Mouse (Mus musculus) retina, embryonic 14.5 days (tissue): ENCODE measurements around the gene Lnp1.
"Not testable (repeated sequence)": the region's sequence is repeated elsewhere in the genome, so short reads cannot be mapped to it uniquely, and the experiment has no call there.

ENCODE experiments used
- DNase-seq: peaks from one replicate; pipeline ENCODE4 v3.0.0-alpha.2; 2015; ENCODE audit warnings: low spot score

Lnp1 gene

DNA sequence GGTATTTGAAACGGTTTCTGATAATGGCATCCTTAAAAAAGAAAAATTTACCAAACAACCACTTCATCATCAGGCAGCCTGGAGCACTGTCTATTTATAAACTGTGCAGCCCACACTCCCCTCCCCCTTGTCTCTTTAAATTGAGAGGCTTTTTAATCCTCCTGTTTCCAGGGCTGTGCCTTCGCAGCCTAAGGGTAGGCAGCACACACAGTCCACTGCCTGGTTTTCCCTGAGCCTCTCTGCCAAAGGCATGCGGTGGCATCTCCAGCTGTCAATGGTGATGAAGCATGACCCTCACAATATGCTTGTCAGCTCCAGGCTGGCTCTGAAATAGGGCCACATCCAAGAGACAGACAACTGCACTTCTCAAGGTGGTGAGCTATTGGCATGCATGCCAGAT lies at the start of gene Lnp1:
Gene Lnp1, minus strand, starts transcription at position 39 of the 400 bp plus-strand sequence.
- DNase-seq = peak; percentile 26

DNA sequence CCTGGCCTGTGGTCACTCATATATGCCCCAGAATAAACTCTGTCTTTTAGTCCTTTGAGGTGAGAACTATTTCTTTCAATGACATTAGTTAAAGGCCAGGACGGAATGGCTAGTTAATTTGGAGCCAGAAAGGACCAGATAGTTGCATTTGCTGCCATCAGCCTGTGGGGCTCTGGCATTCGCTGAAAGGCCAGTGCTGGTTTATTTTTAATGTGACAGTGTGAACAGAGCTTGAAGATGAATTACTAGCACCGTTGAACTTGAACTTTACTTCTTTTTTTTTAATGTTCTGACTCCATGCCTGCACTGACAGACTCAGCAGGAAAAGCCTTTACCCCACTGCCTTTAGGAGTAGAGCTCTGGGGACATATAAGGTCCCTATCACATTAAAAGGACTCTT lies 46.8 kb upstream of the Lnp1 start:
- no peak for DNase-seq

- not testable (repeated sequence) for DNase-seq
Measured at GRCm38 (mm10) chr16:56958311-56958710, 30.4 kb upstream of the Lnp1 start.

DNA sequence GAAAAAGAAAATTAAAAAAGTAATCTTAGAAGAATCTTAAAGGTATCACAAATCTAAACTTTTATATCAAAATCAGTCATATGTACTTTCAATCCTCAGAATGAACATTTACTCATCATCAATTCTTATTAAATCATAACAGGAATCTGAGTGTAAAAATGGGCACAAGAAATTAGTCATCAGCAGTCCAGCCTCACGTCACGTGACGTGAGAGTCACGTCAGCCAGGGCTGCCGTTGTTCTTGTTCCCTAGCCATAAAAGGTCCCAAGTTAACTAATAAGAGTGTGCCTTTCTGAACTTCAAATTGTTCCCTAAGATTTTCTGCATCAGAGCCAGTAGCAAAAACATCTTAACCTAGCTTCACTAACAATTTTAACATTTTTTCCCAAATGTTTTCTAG lies 21.2 kb upstream of the Lnp1 start:
- no peak for DNase-seq

DNA sequence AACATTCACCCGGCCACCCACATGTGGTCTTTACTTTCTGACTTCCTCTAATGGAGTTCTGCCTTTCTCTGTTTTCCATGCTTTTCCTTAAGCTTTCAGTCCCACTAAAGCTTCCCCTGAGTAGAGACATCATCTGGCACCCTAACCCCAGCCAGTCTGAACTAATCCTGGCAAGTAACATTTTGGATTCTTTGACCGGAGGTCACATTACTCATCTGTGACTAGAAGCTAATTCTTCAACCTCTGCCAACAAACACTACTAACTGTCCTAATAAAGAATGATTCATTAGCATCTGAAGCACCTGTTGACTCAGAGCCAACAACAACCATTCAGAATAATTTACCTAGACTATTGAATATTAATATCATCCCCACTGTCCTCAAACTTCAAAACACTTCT lies 14.5 kb upstream of the Lnp1 start:
- no peak for DNase-seq

- peak; percentile 84 for DNase-seq
Measured at GRCm38 (mm10) chr16:56920102-56920657, 7.7 kb downstream of the Lnp1 start.

GRCm38 (mm10) chr16:56917230-56917629 lies 10.6 kb downstream of the Lnp1 start:
- DNase-seq = no peak

DNA sequence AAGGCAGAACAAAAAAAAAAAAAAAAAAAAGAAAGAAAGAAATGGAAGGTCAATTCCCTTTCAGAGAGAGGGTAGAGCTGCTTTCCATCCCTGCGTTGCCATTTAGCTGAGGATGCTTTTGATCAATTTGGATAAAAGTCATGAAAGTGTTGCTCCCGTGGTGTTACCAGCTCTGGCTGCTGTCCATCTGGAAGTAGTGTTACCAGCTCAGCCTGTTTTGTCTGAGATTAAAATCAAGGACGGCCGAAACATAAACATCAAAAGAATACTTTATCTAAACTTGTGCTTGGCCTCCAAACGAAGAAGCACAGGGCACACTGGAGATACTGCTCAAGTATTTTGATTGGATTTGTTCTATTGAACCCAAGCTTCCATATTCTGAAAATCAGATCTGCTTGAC lies 18.9 kb downstream of the Lnp1 start:
- no peak for DNase-seq

DNA sequence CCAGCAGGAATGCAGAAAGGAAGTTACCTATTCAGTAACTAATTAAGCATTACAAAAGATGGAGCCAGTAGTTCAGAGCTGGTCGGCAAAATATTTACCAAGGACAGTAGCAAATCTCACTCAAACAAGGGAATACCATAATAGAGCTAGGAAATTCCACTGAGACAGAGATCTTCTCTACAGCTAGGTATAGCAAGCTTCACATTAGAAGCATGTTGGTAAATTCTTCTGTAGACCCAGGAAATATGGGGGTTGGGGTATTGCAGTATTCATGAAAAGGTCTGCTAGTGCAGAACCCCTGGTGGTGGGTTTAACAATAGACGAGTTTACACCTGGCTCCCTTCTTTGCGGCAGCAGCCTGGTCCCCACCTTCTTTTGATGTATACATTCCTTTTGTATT lies 25.7 kb downstream of the Lnp1 start:
- not testable (repeated sequence) for DNase-seq

DNA sequence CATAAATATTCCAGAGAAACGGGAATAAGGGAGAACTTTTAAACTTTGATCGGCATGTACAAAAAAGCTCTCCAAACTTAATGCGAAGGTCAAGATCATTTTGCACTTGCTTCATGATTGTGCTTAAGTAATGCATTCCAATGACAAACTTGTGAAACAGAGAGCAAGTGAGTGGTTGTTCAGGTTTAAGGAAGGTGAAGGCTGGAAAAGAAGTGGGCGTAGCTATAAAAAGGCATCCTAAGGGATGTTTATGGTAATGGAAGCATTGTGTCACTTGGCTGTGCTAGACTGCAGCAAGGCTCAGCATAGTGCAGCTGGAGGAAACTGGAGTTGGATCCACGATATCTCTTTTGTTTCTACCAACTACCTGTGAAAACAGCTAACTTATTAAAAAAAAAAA lies 36.3 kb downstream of the Lnp1 start:
- no peak for DNase-seq

GRCm38 (mm10) chr16:56886616-56887116 lies 41.2 kb downstream of the Lnp1 start:
- peak; percentile 10 for DNase-seq

- peak; percentile 85 for DNase-seq
Measured at GRCm38 (mm10) chr16:56885824-56886615, 41.8 kb downstream of the Lnp1 start, which contains the start of gene Tmem45a. Gene Tmem45a (minus strand): TSS chr16:56886166.

DNA sequence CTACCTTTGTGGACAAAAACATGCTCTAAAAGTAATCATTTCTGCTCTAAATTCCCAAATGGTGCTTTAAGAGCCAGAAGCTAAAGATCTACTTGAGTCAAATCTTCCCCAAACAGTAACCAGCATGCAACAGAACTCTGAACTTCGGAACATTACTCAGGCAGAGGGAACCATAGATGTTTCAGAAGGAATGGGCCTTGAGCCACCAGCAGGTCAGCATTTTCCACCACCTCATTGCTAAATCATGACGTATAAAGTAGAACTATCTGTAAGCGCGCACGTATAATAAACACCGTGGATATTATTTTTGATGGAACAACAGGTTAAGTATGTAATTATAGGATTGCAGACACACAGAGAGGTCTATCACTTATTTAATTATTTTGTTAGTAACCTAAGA lies 43.0 kb downstream of the Lnp1 start:
- DNase-seq = no peak

- no peak for DNase-seq
Measured at GRCm38 (mm10) chr16:56873410-56873809, 54.5 kb downstream of the Lnp1 start.

DNA sequence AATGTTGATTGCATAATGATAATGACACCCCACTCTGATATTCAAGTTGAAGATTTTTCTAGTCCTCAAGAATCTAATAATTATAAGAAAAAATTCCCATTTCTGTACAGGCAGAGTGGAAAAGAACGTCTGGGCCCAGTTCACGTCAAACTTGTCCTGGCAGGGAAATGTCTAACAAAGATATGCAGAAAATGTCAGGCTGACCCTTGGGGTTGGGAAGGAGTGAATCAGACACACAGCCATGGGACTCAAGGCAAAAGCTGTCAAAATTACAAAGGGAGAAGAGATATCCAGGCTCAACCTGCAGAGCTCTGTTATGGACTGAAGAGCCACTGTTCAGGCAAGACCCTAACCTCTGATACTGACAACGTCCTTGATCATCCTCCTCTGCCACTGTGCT lies 57.4 kb downstream of the Lnp1 start:
- DNase-seq = no peak

- no peak for DNase-seq
Measured at GRCm38 (mm10) chr16:56868361-56868760, 59.5 kb downstream of the Lnp1 start.

GRCm38 (mm10) chr16:56867591-56867990 lies 60.3 kb downstream of the Lnp1 start:
- no peak for DNase-seq
